Mouse (Mus musculus): ENCODE results near the gene Vamp1.

DNA sequence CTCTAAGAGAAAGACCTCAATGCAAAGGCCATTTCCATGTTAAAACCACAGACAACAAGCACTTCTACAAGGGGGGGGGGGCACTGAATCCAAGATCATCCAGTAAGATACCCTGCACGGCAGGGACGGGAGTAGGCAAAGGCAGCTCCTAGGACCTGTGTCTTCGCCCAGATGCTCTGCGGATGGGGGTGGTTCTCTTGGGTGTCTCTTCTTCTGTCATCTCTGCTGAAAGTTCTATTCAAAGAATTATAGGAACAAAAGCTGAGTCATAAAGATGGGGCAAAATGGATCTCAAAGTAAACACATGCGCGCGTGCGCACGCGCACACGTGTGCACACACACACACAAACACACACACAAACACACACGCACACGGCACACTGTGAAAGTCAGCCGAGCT is 47.3 kb upstream of the Vamp1 start:
- TF ChIP-seq CTCF (IDR thresholded peaks at IDR 0.05; ENCODE audit: control insufficient read depth, insufficient read depth, low read length) (no peak), POLR2A (IDR thresholded peaks at IDR 0.05; ENCODE audit: borderline replicate concordance, control insufficient read depth, low read depth, low read length) (no peak)
